Comparison of ENCODE assay signal across 11 mouse cellular contexts in the genomic region with DNA sequence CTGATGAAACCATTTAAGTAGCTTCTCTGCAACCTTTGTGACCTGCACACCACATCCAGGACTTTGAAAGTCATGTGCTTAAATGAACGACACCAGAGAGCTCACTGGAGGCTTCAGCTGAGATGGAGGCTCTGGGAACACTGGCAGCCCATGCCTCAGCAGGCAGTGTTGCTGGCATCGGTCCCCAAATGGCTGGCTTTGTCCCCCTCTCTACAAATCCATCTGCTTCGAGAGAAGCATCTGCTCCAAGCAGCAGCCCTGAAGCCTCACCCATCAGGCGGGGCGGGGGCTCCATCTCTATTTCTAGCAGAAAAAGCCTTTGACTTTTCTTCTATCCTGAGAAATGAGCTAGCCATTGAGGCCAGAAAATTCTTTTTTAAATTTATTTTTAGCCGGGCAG.
DNase-seq lines count a peak whose midpoint lies in the region; ATAC-seq lines count a peak whose summit lies in the region.
"Had no signal": no experiment of that assay in that cellular context is flagged by ENCODE, and none has a peak within 500 bp of the region (broad histone marks: within the 10 kb centered on the region; RNA-seq: fewer than 3 reads in every experiment).

No protein-coding gene starts in this region.

- ATAC-seq in midbrain, embryonic 14.5 days (ENCODE audit: low FRiP score, low TSS enrichment) = no peak; the same call in 1 of the 2 replicates
- no peak for ATAC-seq in midbrain, embryonic 11.5 days (ENCODE audit: low FRiP score)
- ATAC-seq in forebrain, embryonic 14.5 days = peak; percentile 77

- H3K9me3 ChIP-seq in midbrain, embryonic 14.5 days (ENCODE audit: control insufficient read depth, low read length) = no peaks in the 10 kb centered on the region
- H3K9me3 ChIP-seq in midbrain, embryonic 11.5 days (ENCODE audit: control insufficient read depth, low read length) = no peaks in the 10 kb centered on the region
- H3K9me3 ChIP-seq in forebrain, embryonic 14.5 days (replicated peaks; ENCODE audit: control insufficient read depth, low read length) = no peaks in the 10 kb centered on the region
- H3K9me3 ChIP-seq: stomach, embryonic 15.5 days had no signal

- H3K4me1 ChIP-seq in midbrain, embryonic 14.5 days (ENCODE audit: control insufficient read depth, insufficient read depth, low read length) = peaks cover 26% of the 10 kb centered on the region
- peaks cover 18% of the 10 kb centered on the region for H3K4me1 ChIP-seq in midbrain, embryonic 11.5 days (ENCODE audit: control insufficient read depth, insufficient read depth, low read length)
- H3K4me1 ChIP-seq in forebrain, embryonic 14.5 days (ENCODE audit: control insufficient read depth, insufficient read depth, low read length) = peaks cover 35% of the 10 kb centered on the region

- no peaks in the 10 kb centered on the region for H3K36me3 ChIP-seq in midbrain, embryonic 14.5 days (ENCODE audit: control insufficient read depth, insufficient read depth, low read length)
- no peaks in the 10 kb centered on the region for H3K36me3 ChIP-seq in midbrain, embryonic 11.5 days (ENCODE audit: control insufficient read depth, insufficient read depth, low read length)
- no peaks in the 10 kb centered on the region for H3K36me3 ChIP-seq in forebrain, embryonic 14.5 days (ENCODE audit: control insufficient read depth, insufficient read depth, low read length)
- H3K36me3 ChIP-seq: stomach, embryonic 15.5 days had no signal

- 70% methylated on average over 6 of the region's 6 CpGs for WGBS in midbrain, embryonic 14.5 days
- WGBS in midbrain, embryonic 11.5 days = 88% methylated on average over 6 of the region's 6 CpGs
- 54% methylated on average over 6 of the region's 6 CpGs for WGBS in forebrain, embryonic 14.5 days

- no peak overlapping the region for H3K27ac ChIP-seq in midbrain, embryonic 14.5 days (replicated peaks; ENCODE audit: low read depth, low read length)
- no peak overlapping the region for H3K27ac ChIP-seq in midbrain, embryonic 11.5 days (ENCODE audit: low read depth, low read length)
- H3K27ac ChIP-seq in forebrain, embryonic 14.5 days (ENCODE audit: low read depth, low read length) = peak overlapping the region; percentile 77; the same call in 1 of the 2 replicates
- H3K27ac ChIP-seq: liver, embryonic 14.5 days had no signal

- no peak overlapping the region for H3K9ac ChIP-seq in midbrain, embryonic 14.5 days (replicated peaks; ENCODE audit: low read length)
- no peak overlapping the region for H3K9ac ChIP-seq in midbrain, embryonic 11.5 days (ENCODE audit: low read length)
- no peak overlapping the region for H3K9ac ChIP-seq in forebrain, embryonic 14.5 days (ENCODE audit: low read length)
- H3K9ac ChIP-seq: liver, embryonic 14.5 days; stomach, embryonic 15.5 days had no signal

- no peak overlapping the region for H3K4me3 ChIP-seq in midbrain, embryonic 14.5 days (replicated peaks; ENCODE audit: low read depth, low read length)
- H3K4me3 ChIP-seq in midbrain, embryonic 11.5 days (ENCODE audit: low read depth, low read length) = no peak overlapping the region
- H3K4me3 ChIP-seq in forebrain, embryonic 14.5 days (ENCODE audit: low read depth, low read length) = no peak overlapping the region

- no peak overlapping the region for H3K4me2 ChIP-seq in midbrain, embryonic 14.5 days (ENCODE audit: low read length)
- no peak overlapping the region for H3K4me2 ChIP-seq in midbrain, embryonic 11.5 days
- no peak overlapping the region; the same call in 1 of the 2 replicates for H3K4me2 ChIP-seq in forebrain, embryonic 14.5 days (ENCODE audit: low read length)

- no peaks in the 10 kb centered on the region for H3K27me3 ChIP-seq in midbrain, embryonic 14.5 days (ENCODE audit: control insufficient read depth, insufficient read depth, low read length)
- H3K27me3 ChIP-seq in midbrain, embryonic 11.5 days (ENCODE audit: control insufficient read depth, insufficient read depth, low read length) = no peaks in the 10 kb centered on the region
- H3K27me3 ChIP-seq in forebrain, embryonic 14.5 days (replicated peaks; ENCODE audit: control insufficient read depth, insufficient read depth, low read length) = no peaks in the 10 kb centered on the region
- H3K27me3 ChIP-seq: stomach, embryonic 15.5 days had no signal

- peak; percentile 43 for DNase-seq in midbrain, embryonic 14.5 days
- no peak for DNase-seq in midbrain, embryonic 11.5 days (ENCODE audit: low spot score, missing footprints)
- DNase-seq in forebrain, embryonic 14.5 days (ENCODE audit: low spot score) = peak; percentile 90
- DNase-seq in layer of hippocampus, adult 9-10 months (ENCODE audit: low spot score) = peak; percentile 48
- DNase-seq in right cerebral cortex, postnatal 4 days = peak; percentile 84
- DNase-seq in thymus, adult 18-20 months = no peak
- DNase-seq in c-Kit-positive CD71-positive TER-119-positive erythroid progenitor cells, embryonic 14.5 days (ENCODE audit: low spot score) = no peak
- DNase-seq: gastrocnemius, postnatal 14 days; kidney, adult 8-10 months had no signal

Comparison
In these comparisons a context has a peak if more than half of its experiments do, and no peak if none do; other contexts are left out.
1. DNase-seq: peak in midbrain, embryonic 14.5 days (single experiment), forebrain, embryonic 14.5 days (single experiment), layer of hippocampus, adult 9-10 months (single experiment) and right cerebral cortex, postnatal 4 days (single experiment); none in midbrain, embryonic 11.5 days (single experiment), thymus, adult 18-20 months (0 of 2) and c-Kit-positive CD71-positive TER-119-positive erythroid progenitor cells, embryonic 14.5 days (single experiment).